Mouse (Mus musculus): ENCODE data around the gene Gm20388.

DNA sequence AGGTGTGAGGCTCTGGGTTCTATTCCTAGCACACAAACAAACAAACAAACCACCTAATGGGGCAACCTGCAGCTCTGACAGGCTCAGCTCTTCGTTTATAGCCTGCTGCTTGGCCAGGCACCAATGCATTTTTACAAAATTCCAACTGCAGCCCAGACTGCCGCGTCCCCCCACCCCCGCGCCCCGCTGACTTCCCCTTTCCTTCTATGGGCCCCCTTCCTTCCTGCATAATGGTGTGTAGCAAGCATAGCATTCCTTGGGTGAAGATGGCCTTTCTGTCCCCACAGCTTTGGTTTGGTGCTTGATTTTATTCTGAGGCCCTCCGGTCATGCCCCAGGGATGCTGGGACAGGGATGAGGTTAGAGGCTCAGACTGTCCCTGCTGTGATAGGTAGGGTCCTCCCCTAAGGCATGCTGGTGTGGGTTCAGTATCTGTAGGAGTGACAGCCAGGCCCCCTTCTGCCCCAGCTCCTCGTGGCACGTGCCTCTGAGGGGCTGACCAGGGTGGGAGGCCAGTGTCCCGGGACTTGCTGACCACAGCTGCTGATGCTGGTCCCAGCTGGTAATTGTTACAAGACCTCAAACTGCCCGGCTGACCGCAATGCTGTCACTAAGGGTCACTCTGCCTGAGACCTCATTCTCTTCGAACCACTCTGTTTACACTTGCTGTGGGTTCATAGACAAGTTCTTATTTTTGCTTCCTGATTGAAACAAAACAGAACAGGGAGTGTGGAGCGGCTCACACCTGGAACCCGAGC, 103.8 kb downstream of the Gm20388 start:
- TF ChIP-seq TAL1 (IDR thresholded peaks at IDR 0.05; ENCODE audit: low read length) (no peak), GATA1 (IDR thresholded peaks at IDR 0.05; ENCODE audit: low read length) (no peak)

Measured in erythroblast, embryonic 14.5 days (primary cell).